Mouse (Mus musculus): ENCODE measurements at regions not wholly inside any gene's neighbourhood (a gene's known extent, or its start where the extent isn't known, plus 50 kb on each side); places are given as distances from the start of the nearest gene placed in this dataset.

- no peak for ATAC-seq (replicated peaks; ENCODE audit: low FRiP score, low TSS enrichment, poor library complexity, severe bottlenecking)
Observed at GRCm38 (mm10) chr1:128758294-128758801, 166.3 kb upstream of the Cxcr4 start.

DNA sequence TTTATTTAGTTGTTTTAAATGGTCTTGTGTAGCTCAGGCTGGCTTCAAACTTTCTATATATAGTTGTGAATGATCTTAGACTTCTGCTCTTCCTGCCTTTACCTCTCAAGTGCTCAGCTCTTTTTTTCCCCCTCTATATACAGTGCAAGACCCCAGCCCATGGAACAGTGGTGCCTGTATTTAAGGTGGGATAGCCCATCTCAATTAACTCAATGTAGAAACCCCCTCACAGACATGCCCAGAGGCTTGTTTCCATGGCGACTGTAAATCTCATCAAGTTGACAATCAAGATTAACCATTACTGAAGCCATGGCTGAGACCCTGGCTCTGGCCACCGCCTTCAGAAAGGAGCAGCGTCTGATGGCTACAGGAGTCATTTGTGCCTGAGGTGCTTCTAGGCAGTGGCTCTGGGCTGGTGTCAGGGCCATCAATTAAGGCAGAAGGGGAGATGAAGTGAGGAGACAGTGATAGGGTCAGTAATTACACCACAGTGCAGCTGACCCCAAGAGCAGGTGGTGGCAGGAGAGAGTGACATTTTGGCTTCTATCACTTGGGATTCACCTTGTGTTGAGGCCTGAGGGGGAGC lies 161.4 kb upstream of the Cxcr4 start:
- no peak for ATAC-seq (replicated peaks; ENCODE audit: low FRiP score, low TSS enrichment, poor library complexity, severe bottlenecking)

GRCm38 (mm10) chr1:128749437-128749994 lies 157.4 kb upstream of the Cxcr4 start:
- no peak for ATAC-seq (replicated peaks; ENCODE audit: low FRiP score, low TSS enrichment, poor library complexity, severe bottlenecking)

DNA sequence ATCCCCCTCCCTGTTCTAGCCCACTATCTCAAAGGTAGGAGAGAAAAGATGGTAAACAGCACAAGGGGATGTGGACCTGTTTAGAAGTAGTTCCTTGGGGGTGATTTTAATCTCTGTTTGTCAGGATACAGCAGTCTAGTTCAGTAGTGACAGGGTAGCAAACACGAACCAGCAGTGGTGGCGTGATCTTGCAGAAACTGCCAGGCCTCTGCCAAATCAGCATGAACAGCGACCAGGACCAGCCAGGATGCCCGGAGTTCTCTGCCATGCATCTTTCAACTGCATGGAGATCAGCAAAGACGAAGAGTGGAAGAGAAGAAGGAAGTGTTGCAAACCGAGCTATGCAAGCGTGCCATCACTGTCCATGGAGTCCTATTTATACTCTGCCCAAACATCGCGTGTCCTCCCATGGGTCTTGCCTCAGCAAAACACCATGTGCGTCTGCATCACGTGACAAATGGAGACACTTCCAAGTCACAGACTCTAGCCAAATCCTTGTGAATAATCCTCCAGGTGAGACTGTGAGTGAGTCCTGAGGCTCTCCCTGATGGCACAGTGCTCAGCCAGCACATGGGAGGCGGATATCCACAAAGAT lies 155.2 kb upstream of the Cxcr4 start:
- ATAC-seq (replicated peaks; ENCODE audit: low FRiP score, low TSS enrichment, poor library complexity, severe bottlenecking): no peak

DNA sequence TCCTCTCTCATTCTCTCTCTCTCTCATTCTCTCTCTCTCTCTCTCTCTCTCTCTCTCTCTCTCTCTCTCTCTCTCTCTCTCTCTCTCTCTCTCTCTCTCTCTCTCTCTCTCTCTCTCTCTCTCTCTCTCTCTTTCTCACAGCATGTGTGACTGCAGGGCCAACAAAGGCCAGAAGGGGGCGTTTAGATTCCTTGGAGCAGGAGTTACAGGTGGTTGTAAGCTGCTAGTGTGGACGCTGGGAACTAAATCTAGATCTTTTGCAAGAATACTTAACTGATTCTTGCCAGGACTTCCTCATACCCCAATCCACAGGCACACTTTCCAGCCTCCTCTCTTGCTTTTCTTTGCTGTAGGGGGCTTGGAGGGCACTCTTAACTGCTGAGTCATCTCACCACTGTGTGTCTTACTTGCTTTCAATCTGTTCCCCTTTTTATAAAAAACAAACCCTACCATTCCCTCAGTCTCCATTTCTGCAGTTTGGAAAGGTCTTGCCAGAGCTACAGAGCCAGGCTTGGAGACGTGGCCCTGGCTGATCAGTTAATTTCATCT lies 154.4 kb upstream of the Cxcr4 start:
- ATAC-seq (replicated peaks; ENCODE audit: low FRiP score, low TSS enrichment, poor library complexity, severe bottlenecking): no peak; the same call in 1 of the 2 replicates

DNA sequence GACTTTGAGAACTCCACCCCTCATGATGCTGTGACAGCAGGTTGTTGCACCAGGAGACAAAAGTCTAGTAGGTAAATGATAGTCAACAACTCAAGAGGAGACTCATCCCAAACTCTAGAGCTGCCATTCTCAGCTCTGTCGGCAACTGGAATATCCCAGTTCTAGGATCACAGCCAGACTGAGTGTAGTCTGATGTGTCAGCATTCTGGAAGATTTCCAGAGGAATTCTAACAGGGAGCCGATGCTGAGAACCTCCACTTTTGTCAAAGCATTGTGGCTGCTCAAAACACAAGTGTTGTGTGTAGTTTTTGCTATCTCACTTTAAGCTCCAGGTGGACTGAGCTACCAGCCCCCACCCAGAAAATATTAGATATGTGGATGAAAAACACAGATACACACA lies 148.5 kb upstream of the Cxcr4 start:
- no peak for ATAC-seq (replicated peaks; ENCODE audit: low FRiP score, low TSS enrichment, poor library complexity, severe bottlenecking)

DNA sequence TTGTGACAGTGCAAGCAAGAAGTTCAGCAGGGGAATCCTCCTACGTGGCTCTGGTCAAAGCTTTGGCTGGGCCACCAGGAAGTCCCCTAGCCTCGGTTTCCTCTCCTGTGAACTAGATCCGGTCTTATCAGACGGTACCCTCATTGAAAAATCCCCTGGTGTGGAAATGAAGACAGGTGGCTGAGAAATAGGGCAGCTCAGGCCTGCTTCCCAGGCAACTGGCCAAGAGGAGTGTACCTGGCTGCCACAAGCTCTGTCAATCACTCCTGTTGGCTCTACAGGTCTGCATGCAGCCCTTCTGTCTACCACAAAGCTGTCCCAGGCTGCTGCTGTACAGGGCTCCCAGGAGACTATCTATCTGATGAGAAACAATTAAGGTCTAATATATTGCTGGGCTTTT lies 146.1 kb upstream of the Cxcr4 start:
- ATAC-seq (replicated peaks; ENCODE audit: low FRiP score, low TSS enrichment, poor library complexity, severe bottlenecking): no peak

- no peak for ATAC-seq (replicated peaks; ENCODE audit: low FRiP score, low TSS enrichment, poor library complexity, severe bottlenecking)
Observed at GRCm38 (mm10) chr1:128734857-128735256, 142.8 kb upstream of the Cxcr4 start.

DNA sequence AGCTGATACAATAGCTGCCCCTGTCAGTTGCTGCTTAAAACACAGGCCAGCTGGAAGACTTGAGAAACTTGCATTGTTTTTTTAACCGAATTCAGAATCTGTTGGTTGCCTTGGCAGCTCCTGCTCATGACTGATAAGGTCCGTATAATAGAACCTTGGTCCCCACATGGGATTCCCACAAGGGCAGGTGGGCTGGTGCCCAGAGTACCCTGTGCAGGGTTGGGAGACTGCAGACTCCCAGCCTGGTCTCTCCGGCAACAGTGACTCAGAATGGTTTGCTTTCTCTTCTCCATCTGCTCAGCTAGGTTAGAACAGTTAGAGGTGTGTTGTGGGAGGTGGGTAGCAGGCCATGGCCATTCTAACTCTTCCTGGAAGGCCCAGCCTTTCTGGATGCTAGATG lies 139.4 kb upstream of the Cxcr4 start:
- peak; percentile 48 for ATAC-seq (replicated peaks; ENCODE audit: low FRiP score, low TSS enrichment, poor library complexity, severe bottlenecking)

DNA sequence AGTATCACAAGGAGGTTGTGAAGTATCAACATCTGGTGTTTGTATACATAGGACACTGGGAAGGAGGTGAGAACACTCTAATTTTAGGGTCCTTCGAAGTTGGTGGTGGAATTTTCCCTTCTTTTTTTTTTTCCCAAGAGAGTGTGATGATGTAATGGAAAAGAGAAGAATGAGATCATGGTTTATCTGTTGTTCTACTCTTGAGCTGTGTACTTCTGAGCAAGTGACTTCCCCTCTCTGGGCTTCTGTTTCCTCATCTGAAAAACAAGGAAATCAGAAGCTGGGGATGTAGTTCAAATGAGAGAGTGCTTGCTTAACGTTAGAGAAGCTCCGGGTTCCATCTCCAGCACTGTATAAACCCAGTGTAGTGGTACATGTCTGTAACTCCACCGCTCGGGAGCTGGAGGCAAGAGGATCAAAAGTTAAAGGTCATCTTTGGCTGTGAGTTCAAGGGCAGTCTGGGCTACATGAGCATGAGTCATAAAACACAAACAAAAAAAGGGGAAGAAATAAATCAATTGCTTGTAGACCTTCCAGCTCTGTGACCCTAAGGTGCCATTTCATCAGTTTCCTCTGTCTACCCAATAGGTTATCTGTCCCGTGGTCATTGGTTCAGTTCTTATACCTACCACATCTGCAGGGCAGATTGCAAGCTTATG lies 132.5 kb upstream of the Cxcr4 start:
- no peak for ATAC-seq (replicated peaks; ENCODE audit: low FRiP score, low TSS enrichment, poor library complexity, severe bottlenecking)

GRCm38 (mm10) chr1:128723843-128724242 lies 131.8 kb upstream of the Cxcr4 start:
- ATAC-seq (replicated peaks; ENCODE audit: low FRiP score, low TSS enrichment, poor library complexity, severe bottlenecking): no peak

GRCm38 (mm10) chr1:128722061-128722471 lies 130.0 kb upstream of the Cxcr4 start:
- no peak for ATAC-seq (replicated peaks; ENCODE audit: low FRiP score, low TSS enrichment, poor library complexity, severe bottlenecking)

DNA sequence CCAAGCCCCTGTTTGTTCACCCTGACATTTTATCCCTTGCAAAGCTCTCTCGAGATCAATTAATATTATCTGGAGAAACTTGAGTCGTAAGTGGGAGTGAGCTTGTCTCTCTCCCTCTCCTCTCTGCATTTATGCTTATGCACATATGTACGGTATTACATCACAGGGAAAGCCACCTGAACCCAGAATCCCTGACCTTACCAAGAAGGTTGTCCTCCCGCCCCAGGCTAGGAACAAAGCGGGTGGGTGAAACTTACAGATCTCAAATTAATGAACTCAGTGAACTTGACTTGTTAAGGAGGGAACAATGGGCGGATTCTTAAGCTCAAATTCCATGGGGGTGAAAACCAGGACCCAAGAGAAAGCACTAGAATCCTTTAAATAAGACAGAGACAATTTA lies 122.8 kb upstream of the Cxcr4 start:
- no peak for ATAC-seq (replicated peaks; ENCODE audit: low FRiP score, low TSS enrichment, poor library complexity, severe bottlenecking)

- ATAC-seq (replicated peaks; ENCODE audit: low FRiP score, low TSS enrichment, poor library complexity, severe bottlenecking): peak; percentile 57
Observed at GRCm38 (mm10) chr1:128712876-128713275, 120.8 kb upstream of the Cxcr4 start.

- no peak for ATAC-seq (replicated peaks; ENCODE audit: low FRiP score, low TSS enrichment, poor library complexity, severe bottlenecking)
Observed at GRCm38 (mm10) chr1:128711121-128711520, 119.0 kb upstream of the Cxcr4 start.

DNA sequence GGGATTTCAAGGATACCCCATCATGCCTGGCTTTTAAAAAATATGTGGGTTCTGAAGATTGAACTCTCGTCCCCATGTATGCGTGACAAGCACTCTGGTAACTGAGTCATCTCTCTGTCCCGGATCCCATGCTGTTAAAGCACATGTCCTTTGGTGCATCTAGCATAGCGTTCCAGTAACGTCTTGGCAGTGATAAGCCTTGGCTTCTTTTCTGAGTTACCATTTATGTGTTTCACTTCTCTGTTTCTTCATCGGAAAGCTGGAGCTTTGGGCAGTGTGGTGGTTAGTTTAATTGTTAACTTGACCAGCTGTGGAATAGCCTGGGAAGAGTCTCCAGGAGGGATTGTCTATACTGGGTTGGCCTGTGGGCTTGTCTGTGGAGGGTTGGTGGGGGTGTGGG lies 115.7 kb upstream of the Cxcr4 start:
- no peak for ATAC-seq (replicated peaks; ENCODE audit: low FRiP score, low TSS enrichment, poor library complexity, severe bottlenecking)

DNA sequence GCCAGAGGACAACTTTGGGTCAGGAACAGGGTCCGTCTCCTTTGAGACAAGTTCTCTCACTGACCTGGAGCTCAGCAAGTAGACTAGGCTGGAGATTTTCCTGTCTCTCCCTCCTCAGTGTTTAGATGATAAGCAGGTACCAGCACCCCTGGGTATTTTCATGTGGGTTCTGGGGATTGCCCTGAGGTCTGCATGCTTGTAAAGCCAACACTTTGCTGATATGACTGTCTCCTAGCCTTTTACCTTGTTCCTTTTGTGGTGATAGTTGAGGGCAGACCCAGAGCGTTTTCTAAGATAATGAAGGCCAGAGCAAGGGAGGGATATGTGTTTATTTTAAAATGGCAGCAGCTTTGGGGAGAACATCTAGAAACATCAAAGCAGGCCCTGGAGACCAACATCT lies 114.1 kb upstream of the Cxcr4 start:
- ATAC-seq (replicated peaks; ENCODE audit: low FRiP score, low TSS enrichment, poor library complexity, severe bottlenecking): no peak

DNA sequence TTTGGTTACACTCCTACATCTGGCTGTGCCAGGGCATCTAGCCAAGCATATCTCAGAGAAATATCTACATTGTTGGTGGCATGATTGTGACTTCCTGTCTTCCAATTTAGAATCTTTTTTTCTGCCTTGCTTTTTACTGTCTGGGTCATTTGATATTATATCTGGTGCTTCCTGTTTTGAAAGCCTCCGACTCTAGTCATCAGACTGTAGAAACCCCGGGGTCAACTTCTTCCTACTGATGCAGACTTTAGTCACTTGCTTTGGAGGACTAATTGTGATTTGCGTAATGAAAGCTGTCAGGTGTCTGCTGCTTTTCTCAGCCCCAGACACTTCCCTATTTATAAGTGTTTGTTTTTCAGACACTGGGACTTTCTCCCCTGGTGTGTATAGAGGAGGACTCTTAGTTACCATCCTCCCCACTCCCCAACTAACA lies 113.0 kb upstream of the Cxcr4 start:
- ATAC-seq (replicated peaks; ENCODE audit: low FRiP score, low TSS enrichment, poor library complexity, severe bottlenecking): 0 out of 2 replicates have a peak, but pooled peaks have one; percentile 30

DNA sequence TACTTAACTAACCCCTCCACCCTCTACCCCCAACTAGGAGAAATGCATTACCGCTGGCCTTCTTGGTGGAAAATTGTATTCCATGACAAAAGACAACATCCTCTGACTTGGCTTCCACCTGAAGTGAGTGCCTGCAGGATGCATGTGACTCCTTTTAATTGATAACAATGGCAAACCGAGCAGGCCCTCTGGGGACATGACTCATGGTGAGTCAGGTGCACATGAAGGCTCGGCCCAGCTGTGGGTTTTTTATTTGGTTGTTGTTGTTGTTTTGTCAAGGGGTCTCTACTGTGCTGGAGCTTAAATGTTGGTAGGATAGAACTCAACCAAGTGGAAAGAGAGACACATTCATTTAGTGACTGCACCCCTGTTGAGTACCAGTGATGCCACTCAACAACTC lies 109.2 kb upstream of the Cxcr4 start:
- no peak for ATAC-seq (replicated peaks; ENCODE audit: low FRiP score, low TSS enrichment, poor library complexity, severe bottlenecking)

DNA sequence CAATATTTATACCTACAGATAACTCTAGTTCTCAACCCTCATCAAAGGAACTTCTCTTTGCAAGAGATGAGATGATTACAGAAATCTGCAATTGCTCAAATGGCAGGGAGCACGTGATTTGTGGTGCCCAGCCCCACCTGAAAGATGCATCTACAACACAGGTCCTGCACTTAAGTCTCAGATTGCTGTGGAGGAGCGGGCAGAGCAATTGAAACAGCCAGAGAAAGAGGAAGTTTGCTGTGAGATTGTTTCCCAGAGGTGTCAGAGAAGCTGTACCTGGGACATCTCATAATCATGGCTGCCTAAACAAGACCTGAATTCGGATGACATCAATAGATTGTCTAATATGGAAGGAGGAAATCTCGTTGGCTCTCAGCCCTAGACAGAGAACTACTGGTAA lies 105.9 kb upstream of the Cxcr4 start:
- ATAC-seq (replicated peaks; ENCODE audit: low FRiP score, low TSS enrichment, poor library complexity, severe bottlenecking): no peak

Data from megakaryocyte-erythroid progenitor cell, adult 5-6 weeks (primary cell).